Mouse (Mus musculus): ENCODE results near the gene Fmo4.

DNA sequence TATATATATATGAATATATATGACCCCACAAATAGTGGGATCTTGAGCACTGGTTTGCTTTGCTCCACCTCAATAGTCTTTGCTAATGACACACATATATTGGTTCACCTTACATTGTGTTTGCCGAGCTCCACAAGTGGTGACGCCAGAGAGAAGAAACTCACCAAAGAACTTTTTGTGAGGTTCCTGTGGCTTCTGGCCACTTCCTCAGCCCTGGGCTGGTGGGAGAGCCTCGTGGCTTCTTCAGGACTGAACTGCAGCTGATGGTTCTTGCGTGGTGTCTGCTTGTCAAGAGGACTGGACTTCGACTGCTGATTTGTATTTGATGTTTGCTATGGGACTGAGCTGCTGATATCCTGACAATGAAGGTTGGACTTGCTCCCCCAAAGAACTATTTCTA is 65.0 kb downstream of the Fmo4 start:
- TF ChIP-seq CTCF (IDR thresholded peaks at IDR 0.05; ENCODE audit: low read depth) (no peak), EP300 (IDR thresholded peaks at IDR 0.05; ENCODE audit: low read depth) (no peak)
